Mouse (Mus musculus): ENCODE results near the gene Fkbp4. TPM values are rescaled to one million over a fixed set of nuclear protein-coding genes. Genes with fewer than 3 reads are reported as not detected.

The Fkbp4 gene
- 124 and 149 TPM in 2 replicates for total RNA-seq (2015)
- total RNA-seq (2017): 373 and 394 TPM in 2 replicates

DNA sequence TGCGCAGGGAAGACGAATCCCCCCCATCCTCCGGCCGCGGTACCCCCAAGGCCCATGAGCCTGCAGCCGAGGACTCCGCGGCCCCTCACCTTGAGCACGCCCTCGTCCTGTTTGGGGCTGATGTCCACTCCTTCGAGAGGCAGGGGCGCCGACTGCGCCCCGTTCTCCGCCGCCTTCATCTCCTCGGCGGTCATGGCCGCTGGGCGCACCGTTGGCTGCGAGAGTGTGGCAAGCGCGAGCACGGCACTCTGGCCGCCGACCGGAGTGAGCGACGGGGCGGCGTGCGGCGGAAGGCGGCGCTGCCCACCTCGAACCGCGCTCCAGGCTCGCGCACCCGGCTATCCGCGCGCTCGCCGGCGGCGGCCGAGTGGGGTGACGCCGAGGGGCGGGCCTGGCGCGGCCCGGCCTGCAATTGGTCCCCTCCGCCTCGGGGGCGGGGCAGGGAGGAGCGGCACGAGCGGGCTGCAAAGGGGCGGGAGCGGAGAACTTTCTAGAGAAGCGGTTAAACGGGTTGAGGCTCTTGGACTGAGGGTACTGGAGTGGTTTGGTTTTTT, at the start of gene Fkbp4:
Gene Fkbp4 (minus strand): TSS at position 361 of the 554 bp plus-strand sequence.
- ATAC-seq (replicated peaks; ENCODE audit: poor library complexity): peak; percentile 72

DNA sequence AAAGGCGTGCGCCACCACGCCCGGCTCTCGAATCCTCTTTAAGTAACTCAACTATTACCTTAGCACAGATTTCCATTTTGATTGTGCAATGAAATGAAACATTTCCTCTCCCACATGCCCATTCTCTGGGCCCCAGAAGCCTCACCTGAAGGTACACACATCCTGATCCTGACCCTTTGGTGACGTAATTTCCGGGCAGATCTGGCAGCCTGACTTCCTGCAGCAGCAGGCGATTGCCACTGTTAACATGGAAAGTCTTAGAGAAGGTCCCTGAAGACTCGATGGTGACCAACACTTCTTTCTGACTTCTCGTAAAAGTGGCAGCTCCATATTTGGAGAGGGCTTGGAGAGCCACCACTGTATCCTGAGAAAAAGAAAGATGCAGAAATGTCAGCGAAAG, 49.3 kb upstream of the Fkbp4 start:
- no peak for ATAC-seq (replicated peaks; ENCODE audit: poor library complexity)

DNA sequence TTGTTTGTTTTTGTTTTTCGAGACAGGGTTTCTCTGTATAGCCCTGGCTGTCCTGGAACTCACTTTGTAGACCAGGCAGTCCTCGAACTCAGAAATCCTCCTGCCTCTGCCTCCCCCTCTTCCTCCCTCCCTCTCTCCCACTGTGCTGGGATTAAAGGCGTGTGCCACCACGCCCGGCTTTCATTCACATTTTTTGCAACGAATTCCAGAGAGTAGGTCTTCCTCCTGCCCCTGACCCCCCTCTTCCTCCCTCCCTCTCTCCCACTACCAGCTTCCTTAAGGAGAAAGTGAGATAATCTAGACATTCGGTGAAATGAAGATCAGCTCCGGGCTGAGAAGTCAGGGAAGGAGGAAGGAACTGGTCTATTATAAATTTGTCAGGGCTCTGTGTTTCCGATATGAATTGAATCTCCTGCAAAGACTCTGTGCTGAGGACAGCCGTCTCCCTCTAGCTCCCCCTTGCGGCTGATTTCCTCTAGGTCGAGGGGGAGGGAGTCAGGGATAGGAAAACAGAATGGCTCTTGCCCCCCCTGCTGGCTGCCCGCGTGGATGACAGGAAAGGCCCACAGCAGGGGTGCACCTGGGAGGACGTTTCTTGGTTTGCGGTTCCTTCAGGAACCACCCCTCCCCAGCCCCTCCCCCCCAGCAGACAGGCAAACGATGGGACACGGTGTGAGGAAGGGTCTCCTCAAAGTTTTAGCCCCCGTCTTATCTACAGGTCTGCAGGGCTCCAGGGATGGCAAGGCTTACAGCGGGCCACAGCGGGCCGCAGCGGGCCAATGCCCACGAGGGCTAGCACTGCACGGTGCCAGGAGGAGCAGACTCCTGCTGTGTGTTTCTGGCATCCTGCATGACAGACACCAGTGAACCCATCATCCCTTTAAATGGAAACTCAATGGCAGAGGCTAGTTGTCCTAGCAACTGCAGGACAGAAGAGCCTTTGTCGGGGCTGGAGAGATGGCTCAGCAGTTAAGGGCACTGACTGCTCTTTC, 41.3 kb upstream of the Fkbp4 start:
- peak; percentile 100 for ATAC-seq (replicated peaks; ENCODE audit: poor library complexity)

DNA sequence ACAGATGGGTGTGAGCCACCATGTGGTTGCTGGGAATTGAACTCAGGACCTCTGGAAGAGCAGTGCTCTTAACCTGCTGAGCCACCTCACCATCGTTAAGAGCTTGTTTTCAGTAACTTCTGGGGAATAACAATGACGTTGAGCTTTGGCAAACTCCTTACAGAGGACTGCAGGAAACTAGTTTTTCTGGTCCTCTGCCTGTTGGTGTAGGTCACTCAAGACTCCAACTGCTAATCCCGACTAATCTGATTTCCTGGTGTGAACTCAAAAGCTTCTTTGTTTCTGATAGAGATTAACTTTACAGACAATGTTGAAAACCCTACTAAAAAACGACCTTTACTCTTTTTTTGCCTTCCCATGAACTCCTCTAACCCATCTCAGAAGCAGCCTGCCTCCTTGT, 39.0 kb upstream of the Fkbp4 start:
- no peak for ATAC-seq (replicated peaks; ENCODE audit: poor library complexity)

DNA sequence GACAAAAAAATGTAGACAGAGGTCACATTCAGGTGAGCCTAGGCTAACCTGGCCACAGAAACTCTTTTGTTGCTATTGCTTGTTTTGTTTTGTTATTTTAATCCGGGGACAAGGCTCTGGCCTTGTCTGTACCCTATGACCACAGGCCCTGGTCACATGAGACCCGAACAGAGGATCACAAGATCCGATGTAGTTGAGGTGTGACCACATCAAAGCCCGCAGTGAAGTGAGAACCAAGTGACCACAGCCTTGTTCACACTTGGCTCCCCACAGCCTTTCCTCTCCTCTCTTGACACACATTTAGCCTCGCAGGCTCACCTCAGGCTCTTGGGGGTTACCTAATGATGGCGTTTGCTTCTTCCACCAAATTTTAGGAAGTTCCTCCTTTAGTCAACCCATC, 35.6 kb upstream of the Fkbp4 start:
- ATAC-seq (replicated peaks; ENCODE audit: poor library complexity): no peak

DNA sequence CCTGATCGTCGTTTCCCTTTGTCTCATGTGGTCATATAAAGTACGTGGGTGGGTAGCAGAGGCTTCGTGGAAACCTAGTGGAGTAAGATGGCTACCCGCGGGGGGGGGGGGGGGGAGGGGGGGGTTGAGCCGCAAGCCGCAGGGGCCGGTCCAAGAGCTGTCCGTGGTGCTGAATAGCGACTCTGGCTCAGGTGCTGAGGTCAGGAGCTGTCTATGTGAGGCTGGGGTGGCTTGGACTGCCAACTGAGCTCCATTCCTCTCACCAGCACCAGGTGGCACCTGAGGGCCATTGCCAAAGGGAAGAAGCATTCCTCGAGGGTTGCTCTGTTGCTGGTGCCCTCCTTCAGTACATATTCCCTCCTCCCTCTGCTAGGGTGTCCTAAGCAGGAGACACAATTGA, 31.0 kb upstream of the Fkbp4 start:
- peak; percentile 90 for ATAC-seq (replicated peaks; ENCODE audit: poor library complexity)

DNA sequence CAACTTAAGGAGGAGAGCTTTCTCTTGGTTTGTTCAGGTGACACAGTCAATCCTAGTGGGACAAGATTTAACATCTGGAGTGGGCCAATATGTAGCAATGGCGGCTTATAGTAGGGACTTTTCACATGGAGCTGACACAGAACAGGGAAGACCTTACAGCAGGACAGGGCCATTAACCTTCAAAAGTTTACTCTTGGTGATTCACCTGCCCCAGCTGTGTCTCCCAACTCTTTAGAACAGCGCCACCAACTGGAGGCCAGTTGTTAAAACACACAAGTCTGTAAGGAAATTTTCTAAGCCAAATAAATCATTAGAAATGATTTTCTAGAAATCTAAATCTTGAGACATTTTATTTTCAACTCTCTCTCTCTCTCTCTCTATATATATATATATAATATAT, 28.8 kb upstream of the Fkbp4 start:
- 0 out of 2 replicates have a peak, but pooled peaks have one; percentile 47 for ATAC-seq (replicated peaks; ENCODE audit: poor library complexity)

DNA sequence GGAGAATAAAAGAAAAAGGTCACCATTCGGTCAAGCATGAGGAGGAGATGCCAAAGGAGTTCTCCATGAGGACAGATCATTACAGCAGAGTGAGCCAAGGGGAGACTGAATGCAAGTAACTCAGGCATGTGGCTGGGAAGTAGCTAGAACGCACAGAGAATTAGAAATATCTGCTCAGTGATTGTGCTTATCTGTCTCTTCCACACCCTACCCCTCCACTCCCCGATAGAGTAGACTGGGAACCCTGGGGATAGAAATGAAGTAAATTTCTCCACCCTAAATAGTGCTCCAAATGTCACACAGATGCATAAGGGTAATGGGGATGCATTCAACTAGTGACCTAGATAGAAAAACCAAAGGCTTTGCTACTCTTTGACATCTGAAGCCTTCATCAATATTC, 28.1 kb upstream of the Fkbp4 start:
- ATAC-seq (replicated peaks; ENCODE audit: poor library complexity): peak; percentile 62

DNA sequence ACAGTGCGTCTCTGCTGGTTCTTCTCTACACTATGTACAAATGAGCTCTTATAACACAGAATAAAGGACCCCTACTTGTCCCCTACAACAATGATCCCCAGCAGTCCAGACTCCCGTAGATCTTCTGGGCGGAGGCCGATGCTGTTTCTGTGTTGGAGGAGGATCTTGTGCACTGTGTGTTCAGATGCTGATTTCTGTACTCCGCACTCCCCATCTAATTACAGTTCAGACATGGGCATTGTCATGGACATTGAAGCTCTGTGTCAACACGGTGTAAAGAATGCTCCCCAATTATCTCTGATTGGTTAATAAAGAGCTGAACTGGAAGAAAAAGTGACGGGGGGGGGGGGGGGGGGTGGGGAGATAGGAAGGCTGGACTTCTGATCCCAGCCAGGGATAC, 27.6 kb upstream of the Fkbp4 start:
- no peak for ATAC-seq (replicated peaks; ENCODE audit: poor library complexity)

DNA sequence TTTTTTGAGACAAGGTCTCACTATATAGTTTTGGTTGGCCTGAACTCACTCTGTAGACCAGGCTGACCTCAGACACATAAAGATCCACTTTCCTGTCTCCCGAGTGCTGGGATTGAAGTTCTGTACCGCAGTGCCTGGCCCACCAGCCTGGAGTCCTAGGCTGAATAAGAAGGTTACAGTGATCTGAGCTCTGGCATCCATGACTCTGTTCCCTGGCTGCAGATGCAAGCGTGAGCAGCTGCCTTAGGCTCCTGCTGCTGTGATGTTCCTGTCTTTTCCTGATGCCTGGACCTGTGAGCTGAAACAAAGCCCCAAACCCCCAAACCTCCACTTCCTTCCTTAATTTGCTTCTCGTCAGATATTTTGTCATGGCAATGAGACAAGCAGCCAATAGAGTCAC, 26.5 kb upstream of the Fkbp4 start:
- ATAC-seq (replicated peaks; ENCODE audit: poor library complexity): no peak

DNA sequence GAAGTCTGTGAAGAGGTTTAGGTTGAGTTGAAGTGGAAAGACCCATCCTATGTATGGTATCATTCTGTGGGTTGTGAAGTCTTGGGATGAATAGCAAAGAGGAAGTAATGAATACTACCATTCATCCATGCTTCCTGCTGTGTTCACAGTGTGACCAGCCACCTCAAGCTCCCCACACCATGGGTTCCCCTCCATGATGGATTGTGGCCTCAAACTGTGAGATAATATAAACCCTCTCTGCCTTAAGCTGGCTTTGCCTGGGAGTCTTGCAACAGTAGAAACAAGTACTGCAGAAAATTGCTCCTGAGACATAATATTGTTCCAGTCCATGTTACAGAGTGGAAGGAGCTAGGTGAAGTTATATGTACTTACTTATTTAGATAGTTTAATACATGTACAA, 23.1 kb upstream of the Fkbp4 start:
- ATAC-seq (replicated peaks; ENCODE audit: poor library complexity): no peak

DNA sequence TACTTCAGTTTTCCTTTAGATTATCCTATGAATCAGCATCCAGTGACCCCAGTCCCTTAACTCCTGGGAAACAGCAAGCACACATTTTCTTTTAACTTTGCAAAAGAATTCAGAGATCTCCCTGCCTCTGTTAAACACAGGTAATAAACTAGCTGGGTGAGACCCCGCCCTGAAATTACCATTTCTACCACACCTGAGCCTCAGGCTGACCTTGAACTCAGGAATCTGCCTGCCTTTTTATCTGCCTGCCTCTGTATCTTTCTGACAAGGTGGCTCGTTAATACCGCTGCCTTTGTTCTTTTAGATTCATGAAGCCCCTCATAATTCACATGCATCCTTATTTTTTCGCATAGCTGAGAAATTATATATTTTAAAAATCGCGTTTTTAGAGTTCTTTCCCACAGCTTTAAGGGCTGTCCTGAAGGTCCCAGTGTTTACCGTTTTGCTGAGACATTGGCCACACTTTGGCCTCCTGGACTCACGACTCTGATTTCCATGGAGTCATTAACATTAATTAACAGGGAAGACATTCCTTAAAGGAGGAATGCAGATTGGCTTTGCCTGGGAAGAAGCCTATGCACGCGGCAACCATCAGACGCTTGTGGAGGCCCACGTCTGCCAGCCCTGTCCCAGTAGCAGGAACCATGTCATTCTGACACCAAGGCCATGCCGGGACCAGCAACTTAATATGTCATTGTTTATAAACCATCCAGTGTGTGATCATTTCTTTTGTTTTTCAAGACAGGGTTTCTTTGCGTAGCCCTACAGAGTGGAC, 22.4 kb upstream of the Fkbp4 start:
- no peak for ATAC-seq (replicated peaks; ENCODE audit: poor library complexity)

DNA sequence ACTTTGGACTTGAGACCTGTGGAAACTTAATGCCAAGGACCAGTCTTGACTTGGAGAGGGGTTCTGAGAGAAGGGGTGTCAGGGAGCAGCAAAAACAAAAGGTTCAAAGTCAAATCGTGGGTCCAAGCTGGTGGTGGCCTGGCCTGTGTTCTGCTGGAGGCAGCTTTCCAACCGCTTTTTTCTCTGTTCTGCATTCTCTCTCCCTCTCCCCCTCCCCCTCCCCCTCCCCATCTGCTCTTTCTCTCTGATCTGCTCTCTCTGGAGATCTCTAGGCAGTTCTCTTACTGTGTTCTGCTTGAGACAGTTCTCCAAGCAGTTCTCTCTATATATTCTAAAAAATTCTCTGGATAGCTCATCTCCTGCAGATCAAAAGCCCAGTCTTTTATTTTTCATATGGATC, 21.8 kb upstream of the Fkbp4 start:
- no peak for ATAC-seq (replicated peaks; ENCODE audit: poor library complexity)

DNA sequence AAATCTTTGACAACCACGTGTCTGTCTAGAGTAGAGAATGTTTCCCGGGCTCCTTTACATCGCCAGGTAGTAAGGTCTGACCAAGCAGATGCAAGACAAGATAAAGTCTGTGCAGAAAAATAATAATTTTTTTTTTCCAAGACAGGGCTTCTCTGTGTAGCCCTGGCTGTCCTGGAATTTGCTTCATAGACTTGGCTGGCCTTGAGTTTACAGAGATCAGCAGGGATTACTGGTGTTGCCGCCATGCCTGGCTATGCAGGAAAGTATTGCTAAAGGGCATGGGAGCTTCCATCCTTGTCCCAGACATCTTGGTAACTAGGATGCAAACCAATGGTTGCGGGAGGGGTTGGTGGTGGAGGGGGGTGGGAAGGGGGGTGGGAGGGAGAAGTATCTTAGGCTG, 18.7 kb upstream of the Fkbp4 start:
- ATAC-seq (replicated peaks; ENCODE audit: poor library complexity): no peak

DNA sequence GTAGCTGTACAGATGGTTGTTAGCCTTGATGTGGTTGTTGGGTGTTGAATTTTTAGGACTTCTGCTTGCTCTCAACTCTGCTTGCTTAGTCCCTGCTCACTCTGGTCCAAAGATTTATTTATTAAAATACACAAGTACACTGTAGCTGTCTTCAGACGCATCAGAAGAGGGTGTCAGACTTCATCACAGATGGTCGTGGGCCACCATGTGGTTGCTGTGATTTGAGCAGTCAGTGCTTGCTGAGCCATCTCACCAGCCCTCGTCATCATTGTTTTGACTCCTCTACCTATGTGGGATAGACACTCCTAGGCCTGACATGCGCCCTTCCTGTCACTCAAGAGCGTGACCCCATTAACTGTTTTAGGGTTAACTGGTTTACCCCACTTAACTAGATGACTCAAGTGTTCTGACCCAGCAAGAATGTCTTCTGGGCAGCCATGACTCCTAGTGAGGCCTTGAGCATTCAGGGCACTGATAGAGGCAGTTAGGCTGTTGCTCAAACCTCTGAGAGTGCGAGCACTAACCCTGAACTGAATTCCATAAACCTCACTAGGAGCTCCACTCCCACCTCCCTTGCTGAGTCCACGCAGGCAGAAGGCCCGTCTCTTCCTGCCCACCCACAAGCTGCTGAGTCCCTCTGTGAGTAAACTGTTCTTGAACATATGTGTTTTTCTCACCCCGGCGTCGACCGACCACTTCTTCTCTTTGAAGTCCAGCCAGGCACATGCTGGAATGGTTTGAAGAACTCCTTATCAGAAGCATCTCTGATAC, 17.5 kb upstream of the Fkbp4 start:
- ATAC-seq (replicated peaks; ENCODE audit: poor library complexity): no peak

DNA sequence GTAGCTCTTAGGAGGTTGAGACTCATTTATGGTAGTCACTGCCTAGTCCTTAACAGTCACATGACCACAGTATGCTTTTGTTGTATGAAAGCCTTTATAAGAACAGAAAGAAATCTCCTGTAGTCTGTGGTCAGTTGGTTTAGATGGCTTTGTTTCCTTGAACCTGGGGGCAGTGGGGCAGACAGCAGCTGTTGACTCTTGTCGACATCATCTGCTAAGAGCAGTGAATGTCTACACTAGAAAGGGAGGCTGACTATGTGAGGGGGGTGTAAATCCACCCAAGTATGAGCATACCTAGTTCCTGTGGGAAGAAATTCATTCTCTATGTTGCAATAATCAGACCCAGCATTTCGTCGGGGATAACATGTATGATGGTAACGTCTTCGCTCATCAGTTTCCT, 8.6 kb upstream of the Fkbp4 start:
- ATAC-seq (replicated peaks; ENCODE audit: poor library complexity): no peak

DNA sequence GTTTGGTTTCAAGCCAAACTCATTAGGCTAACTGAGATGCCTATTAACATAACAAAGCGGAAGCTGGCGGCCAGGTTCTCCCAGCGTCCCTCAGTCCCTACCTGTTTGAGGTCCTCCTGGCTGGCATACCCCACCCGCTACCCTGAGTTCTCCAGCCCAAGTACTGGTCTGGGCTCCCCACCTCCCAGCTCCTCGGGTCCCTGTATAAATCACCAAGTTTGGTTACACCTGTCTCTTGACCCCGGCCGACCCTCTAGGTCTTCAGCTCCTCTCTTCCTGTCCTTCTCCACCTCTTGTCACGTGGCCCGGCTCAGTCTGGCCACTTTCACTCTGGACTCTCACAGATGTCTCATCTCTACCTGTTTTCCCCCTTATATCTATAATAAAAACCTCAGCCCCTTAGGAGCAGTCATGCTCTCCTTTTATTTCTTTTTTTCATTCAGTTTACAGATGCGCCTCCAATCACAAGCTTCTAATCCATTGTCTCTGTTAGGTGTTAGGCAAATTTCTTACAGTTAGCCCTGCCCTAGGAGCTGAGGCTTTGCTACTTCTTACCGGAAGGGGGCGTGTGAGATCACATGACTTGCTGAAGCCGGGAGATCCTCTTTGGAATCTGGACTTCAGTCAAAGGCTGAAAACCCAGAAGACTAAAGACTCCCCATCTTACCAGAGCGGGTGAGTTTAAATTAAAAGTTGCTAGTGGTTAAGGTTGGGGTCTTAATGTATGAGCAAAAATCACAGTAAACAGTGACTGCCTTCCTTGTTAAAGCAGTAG, 7.5 kb upstream of the Fkbp4 start:
- ATAC-seq (replicated peaks; ENCODE audit: poor library complexity): peak; percentile 86

DNA sequence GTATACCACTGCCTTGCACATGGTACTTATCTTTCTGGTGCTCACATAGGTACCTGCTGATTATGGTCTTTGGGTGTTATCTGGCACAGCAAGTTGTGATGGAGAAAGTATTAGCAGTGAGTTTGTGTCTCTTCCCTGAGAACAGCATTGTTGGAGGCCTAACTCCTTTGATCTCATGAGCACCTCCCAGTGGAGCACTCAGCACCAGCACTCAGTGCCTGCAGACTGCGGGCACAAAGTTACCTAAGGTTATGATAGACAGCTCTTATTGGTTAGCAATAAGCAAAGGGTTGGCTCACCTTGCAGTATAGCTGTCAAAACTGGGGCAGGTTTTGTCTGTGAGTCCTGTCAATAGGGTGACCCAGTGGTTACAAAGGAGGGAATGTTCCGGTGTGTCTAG, 1.8 kb upstream of the Fkbp4 start:
- ATAC-seq (replicated peaks; ENCODE audit: poor library complexity): peak; percentile 36

DNA sequence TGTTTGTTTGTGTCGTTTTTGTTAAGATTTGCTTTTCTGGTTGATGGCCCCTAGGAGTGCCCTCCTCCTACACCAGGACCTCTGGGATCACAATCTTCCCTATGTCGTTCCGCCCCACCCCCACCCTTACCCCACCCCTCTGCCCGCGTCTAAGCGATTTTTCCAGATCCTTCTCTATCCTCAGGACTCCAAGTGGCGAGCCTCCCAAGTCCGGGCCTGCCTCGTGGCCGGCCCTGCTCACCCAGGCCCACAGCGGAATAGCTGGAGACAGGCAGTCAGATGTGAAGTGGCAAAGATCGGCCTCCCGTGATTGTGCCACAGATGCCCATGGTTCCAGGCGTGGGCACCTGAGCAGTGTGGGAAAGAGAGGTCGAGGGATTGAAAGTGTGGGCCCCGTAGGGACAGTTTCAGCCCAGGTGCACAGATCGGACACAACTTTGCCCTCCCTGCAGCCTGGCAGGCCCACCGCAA, 429 bp upstream of the Fkbp4 start:
- ATAC-seq (replicated peaks; ENCODE audit: poor library complexity): no peak

DNA sequence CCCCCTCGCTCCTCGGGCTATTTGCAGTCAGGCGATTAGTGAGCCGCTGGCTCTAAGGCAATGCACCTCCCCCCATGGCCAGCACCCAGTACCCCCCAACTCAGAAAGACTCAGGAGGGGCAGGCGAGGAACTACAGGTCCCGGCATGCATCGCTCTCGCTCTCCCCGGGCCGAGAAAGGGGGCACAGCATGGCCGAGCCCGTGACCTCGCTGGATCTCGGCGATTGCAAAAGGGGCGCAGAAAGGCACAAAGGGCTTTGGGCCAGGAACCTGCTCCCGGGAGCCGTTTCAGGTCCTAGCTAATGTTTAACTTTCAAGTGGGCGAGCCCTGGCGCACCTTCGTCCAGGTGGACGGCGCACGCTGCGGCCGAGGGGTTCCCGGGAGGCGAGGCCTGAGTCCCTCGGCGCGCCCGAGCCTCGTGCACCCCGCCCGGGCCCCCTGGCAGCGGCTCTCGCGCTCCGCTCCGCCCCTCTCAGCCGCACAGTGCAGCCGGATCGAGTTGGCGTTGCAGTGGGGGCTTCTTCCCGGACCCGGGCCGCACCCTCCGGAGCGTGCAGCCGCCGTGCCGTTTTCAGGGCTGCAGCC, 653 bp downstream of the Fkbp4 start:
- ATAC-seq (replicated peaks; ENCODE audit: poor library complexity): peak; percentile 32

Measured in megakaryocyte progenitor cell, adult 5-6 weeks (primary cell).